Comparison of ENCODE assay signal across 20 mouse cellular contexts in the genomic region with DNA sequence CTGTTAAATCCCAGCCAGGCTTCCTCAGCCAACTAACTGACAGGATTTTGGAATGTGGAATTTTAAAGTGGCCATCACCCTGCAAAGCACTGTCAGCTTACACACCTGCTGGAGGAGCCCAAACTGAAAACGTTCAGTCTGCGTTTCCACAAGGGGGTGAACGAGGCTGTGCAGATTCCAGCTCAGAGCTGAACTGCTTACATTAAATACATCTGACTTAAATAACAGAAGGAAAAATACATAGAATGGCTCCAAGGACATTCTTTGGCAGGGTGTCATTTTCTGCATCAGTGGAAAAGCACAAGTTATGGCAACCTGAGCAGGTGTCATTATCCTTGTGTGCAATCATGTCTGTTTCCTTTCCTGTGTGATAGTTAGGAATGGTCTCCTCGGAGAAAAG. TPM values are rescaled to one million over a fixed set of nuclear protein-coding genes. Genes with fewer than 3 reads are reported as not detected.
"Had no signal": no experiment of that assay in that cellular context is flagged by ENCODE, and none has a peak within 500 bp of the region (broad histone marks: within the 10 kb centered on the region; RNA-seq: fewer than 3 reads in every experiment).

No protein-coding gene starts in this region.

- H3K27ac ChIP-seq: liver, embryonic 14.5 days; midbrain, embryonic 10.5 days; midbrain, embryonic 12.5 days; midbrain, embryonic 15.5 days; neural tube, embryonic 13.5 days; neural tube, embryonic 15.5 days had no signal

- H3K4me2 ChIP-seq: lung, embryonic 14.5 days; midbrain, embryonic 12.5 days; midbrain, embryonic 15.5 days; neural tube, embryonic 13.5 days; neural tube, embryonic 15.5 days had no signal

- DNase-seq: lung, adult 18-20 months; lung, embryonic 14.5 days; lung, postnatal 10 days; lung, postnatal 4 days; retina, postnatal 1 day; right cerebral cortex, adult 18-20 months; right cerebral cortex, postnatal 25 days; right cerebral cortex, postnatal 4 days; spleen, adult 18-20 months; thymus, adult 18-20 months; thymus, postnatal 14 days; thymus, postnatal 36 days had no signal

- H3K9ac ChIP-seq: liver, embryonic 14.5 days; lung, embryonic 14.5 days; midbrain, embryonic 12.5 days; midbrain, embryonic 15.5 days; neural tube, embryonic 13.5 days; neural tube, embryonic 15.5 days had no signal

- H3K36me3 ChIP-seq: midbrain, embryonic 10.5 days; midbrain, embryonic 12.5 days; midbrain, embryonic 15.5 days; neural tube, embryonic 13.5 days; neural tube, embryonic 15.5 days had no signal

- H3K4me1 ChIP-seq: midbrain, embryonic 10.5 days; midbrain, embryonic 12.5 days; midbrain, embryonic 15.5 days; neural tube, embryonic 13.5 days; neural tube, embryonic 15.5 days had no signal

- ATAC-seq: midbrain, embryonic 15.5 days had no signal

- H3K4me3 ChIP-seq: midbrain, embryonic 10.5 days; midbrain, embryonic 12.5 days; midbrain, embryonic 15.5 days; myocyte; neural tube, embryonic 13.5 days; neural tube, embryonic 15.5 days had no signal

- H3K9me3 ChIP-seq: midbrain, embryonic 10.5 days; midbrain, embryonic 12.5 days; midbrain, embryonic 15.5 days; neural tube, embryonic 13.5 days; neural tube, embryonic 15.5 days had no signal

- H3K27me3 ChIP-seq: midbrain, embryonic 15.5 days; neural tube, embryonic 13.5 days; neural tube, embryonic 15.5 days had no signal

RNA-seq across cellular contexts. Expression of a gene that starts 55.8 kb away (rescaled TPM):
- polyA plus RNA-seq: myocyte; neural tube, embryonic 11.5 days had no signal
